Mouse (Mus musculus) MN1 (cell line): Measurements from ENCODE around the gene Chst11.

Experiments used
- DNase-seq: peaks from one replicate; pipeline ENCODE4 v3.0.0-alpha.2; 2016; ENCODE audit warnings: low spot score

The Chst11 gene

DNA sequence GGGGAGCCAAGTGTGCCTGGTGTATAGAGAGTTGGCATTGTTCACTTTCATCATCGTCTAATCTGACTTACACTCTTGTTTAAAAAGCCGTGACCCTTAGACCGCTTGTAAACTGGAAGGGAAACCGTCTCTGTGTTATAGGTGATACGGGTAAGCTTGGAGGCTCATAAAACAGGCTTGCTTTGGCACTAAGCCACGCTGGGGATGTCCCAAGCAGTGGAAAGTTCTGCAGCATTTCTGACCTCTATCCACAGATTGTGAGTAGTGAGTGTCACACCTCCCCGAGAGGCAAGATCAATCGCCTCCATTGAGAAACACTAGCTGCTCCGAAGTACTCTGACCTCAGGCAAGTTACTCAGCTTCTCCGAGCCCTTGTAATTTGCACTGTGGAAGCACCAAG, 47.3 kb downstream of the Chst11 start:
- no peak for DNase-seq

GRCm38 (mm10) chr10:83036340-83037045, 51.2 kb downstream of the Chst11 start:
- DNase-seq, result no peak

- no peak for DNase-seq
These were observed 52.9 kb downstream of the Chst11 start for GRCm38 (mm10) chr10:83038166-83038565.

DNA sequence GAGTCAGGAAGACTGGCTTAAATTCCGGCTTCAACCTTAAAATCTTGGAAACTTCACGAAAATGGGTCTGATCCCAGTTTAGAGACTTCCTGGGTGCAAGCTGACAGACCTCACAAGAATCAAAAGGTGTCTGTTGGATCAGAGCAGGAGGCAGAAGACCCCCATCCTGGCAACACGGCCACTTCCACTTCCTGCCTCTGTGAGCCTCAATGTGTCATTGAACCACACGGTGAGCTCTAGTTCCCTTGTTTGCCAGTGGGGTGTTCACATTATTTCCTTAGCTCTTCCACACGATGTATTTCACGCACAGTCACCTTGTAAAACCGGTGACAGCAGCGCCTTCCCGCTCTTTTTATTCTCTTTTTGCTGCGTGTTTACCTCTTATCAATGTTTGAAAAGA, 54.1 kb downstream of the Chst11 start:
- no peak for DNase-seq

DNA sequence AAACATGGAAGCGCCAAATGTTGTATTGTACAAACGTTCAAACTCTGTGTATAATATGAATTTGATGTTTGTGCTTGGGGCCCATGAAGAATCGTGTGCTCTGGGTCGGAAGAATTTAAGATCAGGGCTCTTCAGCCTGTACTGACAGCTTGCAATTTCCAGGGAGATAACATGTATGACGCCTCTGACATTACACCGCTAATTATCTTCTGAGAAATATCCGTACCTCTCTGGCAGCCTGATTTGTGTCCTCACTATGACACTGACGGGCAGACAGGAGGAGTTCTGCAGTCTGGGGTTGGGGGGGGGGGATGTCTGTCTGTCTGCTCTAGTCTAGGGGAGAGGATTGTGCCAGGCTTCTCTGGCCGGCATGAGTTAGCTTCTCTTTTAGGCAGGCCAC, 56.6 kb downstream of the Chst11 start:
- DNase-seq, result no peak

DNA sequence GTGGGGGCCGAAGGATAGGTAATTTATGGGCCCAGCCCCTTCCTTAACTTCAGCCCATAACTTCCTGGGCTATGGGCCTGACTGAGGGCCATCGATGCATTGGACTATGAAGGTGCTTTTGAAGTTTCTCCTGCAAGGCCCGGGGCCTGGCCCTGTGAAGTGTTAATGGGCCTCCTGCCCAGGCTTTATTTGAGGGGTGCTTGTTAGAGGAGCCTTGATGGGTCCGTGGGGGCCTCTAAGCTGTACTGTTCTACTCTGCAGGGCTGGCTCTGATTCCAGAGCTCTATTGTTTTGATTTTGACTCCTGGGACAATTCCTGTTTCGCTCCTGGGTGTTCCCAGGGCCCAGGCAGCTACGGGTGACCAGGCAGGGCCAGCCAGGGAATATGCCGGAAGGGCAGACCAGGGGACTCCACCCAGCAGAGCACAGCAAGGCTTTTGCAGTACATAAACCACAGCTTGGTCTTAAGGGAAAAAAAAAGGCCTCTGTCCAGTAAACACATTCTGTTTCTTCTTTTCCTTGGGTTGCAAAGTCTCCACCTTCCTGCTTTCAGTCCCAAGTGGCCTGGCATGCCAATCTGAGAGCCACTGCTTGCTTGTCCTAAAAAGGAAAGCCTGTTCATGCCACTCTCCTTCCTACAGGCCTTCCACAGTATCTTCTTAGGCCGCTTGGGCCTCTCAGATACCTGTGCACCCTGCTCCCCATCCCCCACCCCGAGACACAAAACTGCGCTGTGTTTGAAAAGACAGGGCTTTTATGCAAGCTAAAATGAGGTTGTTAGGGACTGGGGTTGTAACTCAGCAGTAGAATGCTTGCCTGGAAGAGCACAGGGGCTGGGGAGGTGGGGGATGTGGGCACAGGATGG, 57.5 kb downstream of the Chst11 start:
- DNase-seq, result no peak

DNA sequence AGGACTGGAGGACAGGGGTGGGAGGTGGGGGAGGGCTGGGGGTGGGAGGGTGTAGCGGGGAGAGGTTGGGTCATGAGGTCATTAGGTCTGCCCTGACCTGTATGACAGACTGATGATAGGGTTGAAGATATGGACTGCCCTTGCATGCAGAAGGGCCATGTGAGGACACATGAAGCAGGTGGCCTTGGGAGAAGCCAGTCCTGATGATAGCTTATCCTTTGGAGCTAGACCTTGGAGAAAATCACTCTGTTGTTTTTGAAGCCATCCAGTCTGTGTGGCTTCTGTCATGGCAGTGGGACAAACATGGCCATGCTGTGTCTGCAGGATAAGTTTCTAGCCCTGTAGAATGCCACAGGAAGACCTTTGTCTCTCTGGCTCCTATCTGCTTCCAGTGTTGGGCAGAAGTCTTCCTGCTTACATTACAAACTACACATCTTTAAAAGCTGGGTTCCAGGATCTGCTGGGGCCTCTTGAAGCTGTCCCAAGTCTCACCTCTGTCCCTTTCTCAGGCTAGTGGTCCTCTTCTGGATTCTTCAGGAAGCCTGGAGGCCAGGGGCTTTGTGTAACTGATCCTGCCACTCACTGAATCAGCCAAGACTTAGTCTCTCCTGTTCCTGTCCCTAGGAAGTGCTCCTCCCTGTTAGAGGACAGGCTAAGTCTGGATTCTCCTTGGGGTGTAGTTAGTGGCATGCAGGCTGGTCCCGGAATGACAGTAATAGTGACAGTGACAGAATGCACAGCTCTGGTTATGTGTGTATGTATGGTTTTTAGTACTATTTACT, 58.4 kb downstream of the Chst11 start:
- DNase-seq, result no peak

- no peak for DNase-seq
These were observed 64.0 kb downstream of the Chst11 start for GRCm38 (mm10) chr10:83049174-83049780.

GRCm38 (mm10) chr10:83053886-83054550, 68.7 kb downstream of the Chst11 start:
- no peak for DNase-seq

DNA sequence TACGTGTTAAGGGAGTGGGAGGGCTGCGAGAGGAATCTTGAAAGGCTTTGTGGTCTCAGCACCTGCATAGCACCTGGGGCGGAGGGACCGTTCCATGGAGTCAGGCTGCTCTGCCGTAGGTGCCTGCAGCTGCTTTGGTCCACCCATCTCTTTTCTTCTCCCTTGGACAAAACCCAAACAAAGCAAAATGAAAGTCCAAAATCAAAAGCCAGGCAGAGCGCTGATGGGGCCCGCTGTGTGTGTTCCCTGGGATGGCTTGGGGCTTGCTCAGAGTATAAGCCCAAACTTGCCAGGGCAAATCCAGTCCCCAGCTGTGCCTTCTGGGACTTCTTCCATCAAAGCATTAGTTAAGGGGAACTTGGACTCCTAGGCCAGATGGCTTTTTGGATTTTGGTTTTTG, 71.0 kb downstream of the Chst11 start:
- no peak for DNase-seq

GRCm38 (mm10) chr10:83056866-83057265, 71.6 kb downstream of the Chst11 start:
- no peak for DNase-seq

DNA sequence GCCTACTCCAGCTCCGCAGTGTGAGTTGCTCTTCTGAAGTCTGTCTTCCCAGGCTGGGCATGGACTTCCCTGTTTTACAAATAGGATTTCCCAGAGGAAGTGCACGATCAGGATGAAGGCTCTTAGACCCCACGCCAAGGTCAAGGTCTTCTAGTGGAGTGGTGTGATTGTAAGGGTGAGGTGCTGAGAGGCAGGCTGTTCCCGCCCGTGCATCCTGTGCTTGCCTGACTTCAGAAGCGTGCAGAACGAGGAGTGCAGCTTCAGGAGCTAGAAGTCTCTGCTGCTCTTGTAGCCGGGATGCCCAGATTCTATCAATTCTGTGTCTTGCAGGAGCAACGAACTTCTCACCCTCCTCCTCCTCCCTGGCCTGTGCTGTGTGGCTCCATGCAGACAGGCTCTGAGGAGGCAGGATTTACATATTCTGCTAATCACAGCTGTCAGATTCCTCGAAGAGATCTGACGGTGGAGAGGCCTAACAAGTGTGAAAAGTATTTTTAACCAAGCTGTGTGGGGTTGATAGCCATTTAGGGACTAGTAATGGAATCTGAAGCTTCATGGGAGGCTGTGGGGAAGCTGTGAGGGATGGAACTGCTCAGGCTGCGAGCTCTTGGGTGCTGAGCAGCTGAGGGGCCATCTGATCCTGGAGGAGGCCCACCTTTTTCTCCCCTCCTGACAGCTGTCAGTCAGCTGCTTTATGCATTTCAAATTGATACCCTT, 74.9 kb downstream of the Chst11 start:
- no peak for DNase-seq

- DNase-seq, result no peak
These were observed 77.0 kb downstream of the Chst11 start for GRCm38 (mm10) chr10:83062315-83062714.

- no peak for DNase-seq
These were observed 79.5 kb downstream of the Chst11 start for GRCm38 (mm10) chr10:83064796-83065195.

DNA sequence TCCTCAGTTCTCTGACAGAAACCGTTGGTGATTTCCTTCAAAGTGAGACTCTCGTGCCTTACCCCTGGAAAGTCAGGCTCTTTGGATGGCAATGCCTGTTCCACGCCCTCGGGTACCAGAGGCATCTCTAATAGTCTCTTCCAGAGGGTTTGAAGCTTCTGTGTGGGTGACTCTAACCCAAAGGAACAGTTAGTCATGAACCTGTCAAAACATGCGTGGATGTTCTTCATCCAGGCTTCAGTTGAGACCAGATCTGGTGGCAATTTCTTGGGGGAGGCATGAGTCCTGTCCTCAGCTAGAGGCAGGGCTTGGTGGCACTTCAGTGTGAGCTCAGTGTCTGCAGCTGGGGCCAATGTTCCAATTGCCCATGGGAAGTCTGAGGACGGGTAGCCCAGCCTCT, 80.9 kb downstream of the Chst11 start:
- no peak for DNase-seq

DNA sequence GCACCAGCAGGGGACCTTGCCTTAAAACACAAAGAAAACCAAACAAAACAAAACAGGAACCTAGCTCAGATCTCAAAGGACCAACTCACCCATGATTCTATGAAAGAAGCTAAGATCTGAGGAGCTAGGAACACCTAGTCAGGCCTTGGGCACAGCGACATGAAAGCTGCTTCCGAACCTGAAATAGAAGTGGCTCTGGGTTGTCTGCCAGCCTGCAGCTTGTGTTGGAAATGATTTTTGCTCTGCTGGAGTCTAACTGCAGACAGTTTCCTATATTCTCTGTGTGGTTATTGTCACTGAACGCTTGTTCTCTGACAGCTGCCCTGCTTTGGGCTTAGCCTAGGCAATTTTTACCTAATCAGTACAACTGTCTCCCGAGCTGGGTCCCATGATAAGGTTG, 82.0 kb downstream of the Chst11 start:
- no peak for DNase-seq

- DNase-seq, result no peak
These were observed 83.2 kb downstream of the Chst11 start for GRCm38 (mm10) chr10:83068466-83068865.

GRCm38 (mm10) chr10:83069791-83070190, 84.5 kb downstream of the Chst11 start:
- peak; percentile 79 for DNase-seq

DNA sequence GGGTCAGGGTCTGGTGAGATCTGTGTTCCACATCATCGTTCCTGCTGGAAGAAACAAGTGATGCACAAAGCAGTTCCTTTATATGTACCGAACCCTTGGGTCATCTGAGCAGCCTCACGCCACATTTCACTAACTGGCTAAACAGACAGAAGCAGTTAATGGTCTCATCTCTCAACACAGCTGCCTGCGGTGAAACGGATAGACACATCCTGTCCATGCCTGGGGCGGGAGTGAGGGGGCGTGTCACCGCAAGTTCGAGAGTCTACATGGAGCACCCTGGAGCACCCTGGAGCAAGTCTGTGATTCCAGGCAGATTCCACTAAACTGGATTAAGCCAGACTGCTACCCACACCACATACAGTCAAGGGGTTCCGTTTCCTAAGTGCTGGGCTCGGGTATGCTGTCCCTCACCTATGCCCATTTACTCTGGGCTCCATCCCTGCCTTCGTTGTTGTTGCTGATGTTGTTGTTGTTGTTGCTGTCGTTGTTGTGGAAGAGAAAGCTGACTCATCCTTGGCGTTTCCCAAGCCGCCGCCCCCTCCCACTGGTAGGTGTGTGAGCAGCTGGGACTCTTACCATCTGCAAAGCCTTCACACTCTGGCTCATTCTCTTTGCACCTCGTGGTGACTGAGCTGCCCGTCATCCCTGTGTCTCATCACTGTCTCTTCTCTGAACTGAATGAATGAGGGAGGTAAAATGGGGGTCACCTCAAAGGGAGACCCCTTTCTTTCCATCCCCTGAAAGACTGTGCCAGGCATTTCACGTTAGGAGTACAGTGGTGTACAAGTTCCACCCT, 86.7 kb downstream of the Chst11 start:
- no peak for DNase-seq

- no peak for DNase-seq
These were observed 87.8 kb downstream of the Chst11 start for GRCm38 (mm10) chr10:83073119-83073518.
